Comparison of ENCODE assay signal across 23 mouse cellular contexts in the genomic region with DNA sequence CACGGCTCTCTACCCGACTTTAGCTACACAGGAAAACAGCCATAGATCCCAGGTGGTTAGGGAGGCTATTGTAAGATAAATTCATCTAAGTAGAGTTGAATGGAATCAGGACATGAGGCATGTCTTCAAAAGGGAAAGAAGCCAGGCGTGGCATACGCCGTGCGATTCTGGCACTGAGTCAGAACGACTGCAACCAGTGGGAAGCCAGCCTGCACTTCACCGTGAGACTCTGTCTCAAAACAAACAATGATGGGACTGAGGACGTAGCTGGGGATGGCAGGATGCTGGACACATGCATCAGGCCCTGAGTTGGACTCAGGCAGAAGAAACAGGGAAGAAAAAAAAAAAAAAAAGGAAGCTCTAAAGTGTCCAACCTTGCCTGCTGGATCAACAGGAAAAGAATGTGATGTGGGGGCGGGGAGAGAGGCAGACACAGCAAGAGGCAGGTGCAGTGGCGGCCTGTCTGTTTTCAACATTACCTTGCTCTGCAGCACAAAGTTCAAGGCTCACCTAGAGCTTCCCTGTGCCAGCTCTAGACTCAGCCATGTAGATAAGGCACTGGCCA. TPM values are rescaled to one million over a fixed set of nuclear protein-coding genes. Genes with fewer than 3 reads are reported as not detected.
A peak's percentile ranks its signal among the peaks of the same experiment; 100 is the strongest.
DNase-seq lines count a peak whose midpoint lies in the region; ATAC-seq lines count a peak whose summit lies in the region.
"Had no signal": no experiment of that assay in that cellular context is flagged by ENCODE, and none has a peak within 500 bp of the region (broad histone marks: within the 10 kb centered on the region; RNA-seq: fewer than 3 reads in every experiment).

No protein-coding gene starts in this region.

- WGBS in midbrain, embryonic 10.5 days, result 86% methylated on average over 11 of the region's 11 CpGs

- H3K4me1 ChIP-seq in megakaryocyte, embryonic 14.5 days, result peaks cover 42% of the 10 kb centered on the region
- H3K4me1 ChIP-seq in midbrain, embryonic 10.5 days, result peaks cover 12% of the 10 kb centered on the region

- H3K27ac ChIP-seq in midbrain, embryonic 10.5 days (replicated peaks), result no peak overlapping the region
- H3K27ac ChIP-seq: heart, adult 2 months; heart, embryonic 13.5 days; hindbrain, embryonic 13.5 days; left cerebral cortex, adult 2 months; limb, embryonic 15.5 days had no signal

- ATAC-seq in cerebellum, adult (ENCODE audit: insufficient number of reproducible peaks, low FRiP score, low TSS enrichment), result no peak
- no peak for ATAC-seq in megakaryocyte, adult 5-6 weeks (ENCODE audit: poor library complexity, severe bottlenecking)
- ATAC-seq: CD4-positive, CD25-positive, alpha-beta regulatory T cell, adult 4 months; inflammation-experienced regulatory T-cells, adult 6 months; Patski had no signal

- DNase-seq in cerebellum, postnatal 10 days, result peak; percentile 33 to 47
- DNase-seq in kidney, postnatal 14 days, result peak; percentile 8
- DNase-seq in kidney, adult 18-20 months, result no peak
- DNase-seq in lung, postnatal 4 days, result peak; percentile 19 to 39
- no peak for DNase-seq in midbrain, embryonic 10.5 days (ENCODE audit: low spot score)
- DNase-seq: adrenal gland, postnatal 25 days; cerebellum, adult 9-10 months; forebrain, postnatal 0 days; gastrocnemius, postnatal 25 days; kidney, adult 8-10 months; midbrain, embryonic 14.5 days; thymus, adult 18-20 months had no signal

- H3K36me3 ChIP-seq in megakaryocyte, embryonic 14.5 days (replicated peaks; ENCODE audit: low read length), result peaks cover 7% of the 10 kb centered on the region
- H3K36me3 ChIP-seq in midbrain, embryonic 10.5 days, result 0 out of 2 replicates have a peak, but pooled peaks cover 4% of the 10 kb centered on the region
- H3K36me3 ChIP-seq: limb, embryonic 15.5 days had no signal

- peak overlapping the region; percentile 17 for H3K4me3 ChIP-seq in megakaryocyte, embryonic 14.5 days (replicated peaks)
- no peak overlapping the region for H3K4me3 ChIP-seq in midbrain, embryonic 10.5 days
- H3K4me3 ChIP-seq: heart, adult 2 months; heart, embryonic 13.5 days; hindbrain, embryonic 13.5 days; left cerebral cortex, adult 2 months; limb, embryonic 15.5 days had no signal

- H3K9me3 ChIP-seq in megakaryocyte, embryonic 14.5 days, result peaks cover 6% of the 10 kb centered on the region; the same call in 1 of the 2 replicates
- no peaks in the 10 kb centered on the region for H3K9me3 ChIP-seq in midbrain, embryonic 10.5 days (replicated peaks)
- H3K9me3 ChIP-seq: hindbrain, embryonic 13.5 days; limb, embryonic 15.5 days had no signal

- H3K27me3 ChIP-seq in megakaryocyte, embryonic 14.5 days (replicated peaks), result peaks cover 5% of the 10 kb centered on the region
- H3K27me3 ChIP-seq in midbrain, embryonic 10.5 days (ENCODE audit: low read depth, poor library complexity, severe bottlenecking), result no peaks in the 10 kb centered on the region
- H3K27me3 ChIP-seq: heart, embryonic 13.5 days; hindbrain, embryonic 13.5 days; limb, embryonic 15.5 days had no signal

RNA-seq across cellular contexts. Expression of a gene that starts 4.7 kb away (rescaled TPM):
- 0.63 TPM in 1 of 2 replicates, not detected in the other for polyA plus RNA-seq in megakaryocyte, embryonic 14.5 days (2012; ENCODE audit: insufficient read depth, low replicate concordance)
- total RNA-seq in megakaryocyte, adult 5-6 weeks (2015), result 1.8 and 2.7 TPM in 2 replicates
- total RNA-seq in megakaryocyte, adult 5-6 weeks (2017), result 2.0 and 5.2 TPM in 2 replicates
- 46.4 and 49.4 TPM in 2 replicates for polyA plus RNA-seq in midbrain, embryonic 10.5 days (2016; fragmentation: Nextera tagmentation; extraction: Ambion mirVana)

Comparison
In these comparisons a context has a peak if more than half of its experiments do, and no peak if none do; other contexts are left out.
1. DNase-seq: peak in cerebellum, postnatal 10 days (2 of 2), kidney, postnatal 14 days (single experiment) and lung, postnatal 4 days (2 of 2); none in kidney, adult 18-20 months (single experiment) and midbrain, embryonic 10.5 days (single experiment).
2. RNA of a gene that starts 4.7 kb away (polyA plus RNA-seq): 46.4 to 49.4 TPM in midbrain, embryonic 10.5 days; 0.63 TPM in megakaryocyte, embryonic 14.5 days; every median in the first group is over 10 times any median in the second.